Mouse (Mus musculus): ENCODE data around the gene Gss. TPM values are rescaled to one million over a fixed set of nuclear protein-coding genes. Genes with fewer than 3 reads are reported as not detected.

Gene Gss
- total RNA-seq (2014; rRNA removed) (10.0 and 11.9 TPM in 2 replicates), polyA plus RNA-seq (2015; fragmentation: Nextera tagmentation; extraction: Ambion mirVana) (10.1 and 11.9 TPM in 2 replicates)

- peak within 1 kb of the TSS; percentile 43 for H3K9ac ChIP-seq
- H3K4me3 ChIP-seq (ENCODE audit: low read depth, low read length), result peak within 1 kb of the TSS; percentile 55
- no peaks in the 10 kb centered on the region for H3K36me3 ChIP-seq (ENCODE audit: insufficient read depth)
- H3K27ac ChIP-seq (ENCODE audit: low read depth, low read length), result peak within 1 kb of the TSS; percentile 24; the same call in 1 of the 2 replicates
- peak within 1 kb of the TSS; percentile 78 for H3K4me2 ChIP-seq (ENCODE audit: low read depth)
- WGBS, result under 1% methylated on average over 53 of the region's 53 CpGs
- H3K27me3 ChIP-seq (ENCODE audit: insufficient read depth, low read length), result no peaks in the 10 kb centered on the region
- TF ChIP-seq CTCF (IDR thresholded peaks at IDR 0.05; ENCODE audit: low read depth), result no peak
- no peaks in the 10 kb centered on the region for H3K9me3 ChIP-seq (ENCODE audit: low read length)
- DNase-seq (peak; percentile 96), ATAC-seq (peak; percentile 97)
- peaks cover 8% of the 10 kb centered on the region; the same call in 1 of the 2 replicates for H3K4me1 ChIP-seq (ENCODE audit: insufficient read depth)
Observed at GRCm38 (mm10) chr2:155592137-155592853, at the start of gene Gss. Gss (minus strand) TSS chr2:155592810.

GRCm38 (mm10) chr2:155641540-155642472 lies 49.2 kb upstream of the Gss start:
- Histone ChIP-seq H3K9me3 (ENCODE audit: low read length) (no peaks in the 10 kb centered on the region), H3K4me3 (ENCODE audit: low read depth, low read length) (no peak overlapping the region), H3K27me3 (ENCODE audit: insufficient read depth, low read length) (no peaks in the 10 kb centered on the region), H3K4me2 (ENCODE audit: low read depth) (no peak overlapping the region), H3K9ac (no peak overlapping the region), H3K27ac (ENCODE audit: low read depth, low read length) (no peak overlapping the region), H3K36me3 (ENCODE audit: insufficient read depth) (peaks cover 87% of the 10 kb centered on the region), H3K4me1 (ENCODE audit: insufficient read depth) (no peaks in the 10 kb centered on the region)
- ATAC-seq (no peak), DNase-seq (no peak)
- WGBS, result 71% methylated on average over 18 of the region's 18 CpGs
- no peak for TF ChIP-seq CTCF (IDR thresholded peaks at IDR 0.05; ENCODE audit: low read depth)

GRCm38 (mm10) chr2:155640656-155641055 lies 48.0 kb upstream of the Gss start:
- ATAC-seq (peak; percentile 76), DNase-seq (peak; percentile 61)
- Histone ChIP-seq H3K9ac (no peak overlapping the region), H3K4me2 (ENCODE audit: low read depth) (no peak overlapping the region), H3K36me3 (ENCODE audit: insufficient read depth) (peaks cover 90% of the 10 kb centered on the region), H3K4me3 (ENCODE audit: low read depth, low read length) (no peak overlapping the region), H3K9me3 (ENCODE audit: low read length) (no peaks in the 10 kb centered on the region), H3K27ac (ENCODE audit: low read depth, low read length) (no peak overlapping the region), H3K27me3 (ENCODE audit: insufficient read depth, low read length) (no peaks in the 10 kb centered on the region), H3K4me1 (ENCODE audit: insufficient read depth) (no peaks in the 10 kb centered on the region)
- TF ChIP-seq CTCF (IDR thresholded peaks at IDR 0.05; ENCODE audit: low read depth), result no peak
- WGBS, result 41% methylated on average over 6 of the region's 6 CpGs

GRCm38 (mm10) chr2:155637411-155637810 lies 44.8 kb upstream of the Gss start:
- ATAC-seq (no peak), DNase-seq (no peak)
- Histone ChIP-seq H3K4me3 (ENCODE audit: low read depth, low read length) (no peak overlapping the region), H3K27ac (ENCODE audit: low read depth, low read length) (no peak overlapping the region), H3K9ac (no peak overlapping the region), H3K36me3 (ENCODE audit: insufficient read depth) (peaks cover 93% of the 10 kb centered on the region), H3K9me3 (ENCODE audit: low read length) (no peaks in the 10 kb centered on the region), H3K4me2 (ENCODE audit: low read depth) (no peak overlapping the region), H3K27me3 (ENCODE audit: insufficient read depth, low read length) (no peaks in the 10 kb centered on the region), H3K4me1 (ENCODE audit: insufficient read depth) (no peaks in the 10 kb centered on the region)
- WGBS, result 90% methylated on average over 4 of the region's 4 CpGs
- TF ChIP-seq CTCF (IDR thresholded peaks at IDR 0.05; ENCODE audit: low read depth), result no peak

- no peak for DNase-seq
- Histone ChIP-seq H3K27ac (ENCODE audit: low read depth, low read length) (no peak overlapping the region), H3K4me1 (ENCODE audit: insufficient read depth) (no peaks in the 10 kb centered on the region), H3K36me3 (ENCODE audit: insufficient read depth) (peaks cover 92% of the 10 kb centered on the region), H3K9ac (no peak overlapping the region), H3K9me3 (ENCODE audit: low read length) (no peaks in the 10 kb centered on the region), H3K4me3 (ENCODE audit: low read depth, low read length) (no peak overlapping the region), H3K4me2 (ENCODE audit: low read depth) (no peak overlapping the region), H3K27me3 (ENCODE audit: insufficient read depth, low read length) (no peaks in the 10 kb centered on the region)
- no peak for TF ChIP-seq CTCF (IDR thresholded peaks at IDR 0.05; ENCODE audit: low read depth)
- ATAC-seq, result no peak
Observed at GRCm38 (mm10) chr2:155636881-155637280, 44.3 kb upstream of the Gss start.

- no peak overlapping the region for H3K4me2 ChIP-seq (ENCODE audit: low read depth)
- H3K9ac ChIP-seq, result no peak overlapping the region
- no peaks in the 10 kb centered on the region for H3K9me3 ChIP-seq (ENCODE audit: low read length)
- no peak for TF ChIP-seq CTCF (IDR thresholded peaks at IDR 0.05; ENCODE audit: low read depth)
- DNase-seq, result no peak
- WGBS, result 96% methylated on average over 8 of the region's 8 CpGs
- H3K4me3 ChIP-seq (ENCODE audit: low read depth, low read length), result no peak overlapping the region
- H3K27me3 ChIP-seq (ENCODE audit: insufficient read depth, low read length), result no peaks in the 10 kb centered on the region
- no peaks in the 10 kb centered on the region for H3K4me1 ChIP-seq (ENCODE audit: insufficient read depth)
- no peak overlapping the region for H3K27ac ChIP-seq (ENCODE audit: low read depth, low read length)
- H3K36me3 ChIP-seq (ENCODE audit: insufficient read depth), result peaks cover 94% of the 10 kb centered on the region
- ATAC-seq, result no peak
Observed at GRCm38 (mm10) chr2:155635961-155636360, 43.4 kb upstream of the Gss start.

- Histone ChIP-seq H3K9ac (no peak overlapping the region), H3K36me3 (ENCODE audit: insufficient read depth) (peaks cover 80% of the 10 kb centered on the region), H3K27me3 (ENCODE audit: insufficient read depth, low read length) (no peaks in the 10 kb centered on the region; the same call in none of the 2 replicates), H3K27ac (ENCODE audit: low read depth, low read length) (no peak overlapping the region), H3K4me2 (ENCODE audit: low read depth) (no peak overlapping the region), H3K9me3 (ENCODE audit: low read length) (no peaks in the 10 kb centered on the region), H3K4me3 (ENCODE audit: low read depth, low read length) (no peak overlapping the region), H3K4me1 (ENCODE audit: insufficient read depth) (no peaks in the 10 kb centered on the region)
- TF ChIP-seq CTCF (IDR thresholded peaks at IDR 0.05; ENCODE audit: low read depth), result no peak
- 87% methylated on average over 8 of the region's 8 CpGs for WGBS
- ATAC-seq, result no peak
- no peak for DNase-seq
Observed at GRCm38 (mm10) chr2:155634562-155634961, 42.0 kb upstream of the Gss start.

All from forebrain, postnatal 0 days (tissue).